Mouse (Mus musculus) liver, embryonic 11.5 days (tissue): ENCODE measurements around the gene Pirb. TPM values are rescaled to one million over a fixed set of nuclear protein-coding genes. Genes with fewer than 3 reads are reported as not detected.
"Not testable (repeated sequence)": the region's sequence is repeated elsewhere in the genome, so short reads cannot be mapped to it uniquely, and the experiment has no call there.

Experiments used
- ATAC-seq: fragments of 200-750 bp; cut with Nextera tagmentation; replicated peaks from 2 replicates; pipeline ENCODE4 v1.8.0; 2017; ENCODE audit warnings: moderate number of reproducible peaks, mild to moderate bottlenecking, moderate TSS enrichment, moderate library complexity; ENCODE audit not compliant: low FRiP score
- DNase-seq: peaks from one replicate; pipeline ENCODE4 v3.0.0-alpha.2; 2017; ENCODE audit warnings: low spot score
- H3K27ac ChIP-seq: fragments of 300-500 bp; sonication (generic); 2 replicates; pipeline ENCODE4 v1.5.1; 2014; ENCODE audit warnings: mild to moderate bottlenecking, low read depth, low read length, control low read depth
- H3K27me3 ChIP-seq: fragments of 300-500 bp; sonication (generic); replicated peaks from 2 replicates; pipeline ENCODE4 v1.6.1; 2014; ENCODE audit warnings: low read length, mixed read lengths; ENCODE audit not compliant: control insufficient read depth, insufficient read depth
- H3K36me3 ChIP-seq: fragments of 300-500 bp; sonication (generic); 2 replicates; pipeline ENCODE4 v1.6.1; 2014; ENCODE audit warnings: mild to moderate bottlenecking, low read length, moderate library complexity, mixed read lengths; ENCODE audit not compliant: control insufficient read depth, insufficient read depth
- H3K4me1 ChIP-seq: fragments of 300-500 bp; sonication (generic); replicated peaks from 2 replicates; pipeline ENCODE4 v1.6.1; 2014; ENCODE audit warnings: low read length, mixed read lengths; ENCODE audit not compliant: control insufficient read depth, insufficient read depth
- H3K4me2 ChIP-seq: fragments of 300-500 bp; sonication (generic); 2 replicates; pipeline ENCODE4 v1.6.1; 2014; ENCODE audit warnings: mild to moderate bottlenecking, control low read depth, moderate library complexity
- H3K4me3 ChIP-seq: fragments of 300-500 bp; sonication (generic); 2 replicates; pipeline ENCODE4 v1.5.1; 2014; ENCODE audit warnings: low read depth, low read length, control low read depth
- H3K9ac ChIP-seq: fragments of 300-500 bp; sonication (generic); 2 replicates; pipeline ENCODE4 v1.6.1; 2014; ENCODE audit warnings: low read depth, low read length, control low read depth
- H3K9me3 ChIP-seq: fragments of 300-500 bp; sonication (generic); 2 replicates; pipeline ENCODE4 v1.6.1; 2016; ENCODE audit warnings: low read length, inconsistent platforms, mixed read lengths; ENCODE audit not compliant: control insufficient read depth
- whole genome bisulfite sequencing: fragments of 180-500 bp; shearing (Covaris S2); extraction: QIAGEN DNeasy Blood & Tissue Kit; methylation state at CpG from one replicate; pipeline ENCODE4 v1.1.7; 2014; 5-methylcytosine and 5-hydroxymethylcytosine counted together
- polyA plus RNA-seq: library from polyadenylated mRNA; unstranded; fragments of >200 nt; fragmentation: Nextera tagmentation; extraction: Ambion mirVana; gene quantifications from 2 replicates; pipeline ENCODE4 v1.2.1, GENCODE M21; 2014

Gene Pirb
- polyA plus RNA-seq, 1 experiment from 2014 or later = 1.0 TPM

DNA sequence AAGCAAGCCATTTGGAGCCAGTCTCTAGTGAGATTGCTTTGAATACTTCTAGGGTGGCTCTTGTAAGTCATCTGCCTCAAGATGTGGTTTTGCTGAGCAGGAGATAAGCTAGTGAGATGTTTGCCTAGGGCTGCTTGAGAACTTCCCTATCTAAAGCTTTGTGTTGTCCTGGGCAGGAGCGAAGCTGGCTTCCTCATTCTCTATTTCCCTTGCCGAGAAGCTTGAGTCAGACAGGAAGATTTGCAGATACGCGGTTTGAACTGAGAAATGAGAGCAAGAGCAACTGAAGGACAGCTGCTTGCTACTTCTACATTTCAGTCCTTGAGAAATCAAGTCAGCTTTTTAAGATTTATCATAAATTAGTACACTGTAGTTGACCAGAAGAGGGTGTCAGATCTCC lies 13.2 kb downstream of the Pirb start:
- Histone ChIP-seq H3K27me3 (no peaks in the 10 kb centered on the region), H3K36me3 (peaks cover 23% of the 10 kb centered on the region), H3K9ac (peak overlapping the region; percentile 98; the same call in 1 of the 2 replicates), H3K4me2 (peak overlapping the region; percentile 94), H3K4me3 (peak overlapping the region; percentile 95), H3K9me3 (no peaks in the 10 kb centered on the region), H3K4me1 (peaks cover 7% of the 10 kb centered on the region; the same call in 1 of the 2 replicates), H3K27ac (peak overlapping the region; percentile 95)
- peak; percentile 3; the same call in 1 of the 2 replicates for ATAC-seq
- 28% methylated on average over 4 of the region's 4 CpGs for WGBS
- DNase-seq = no peak

DNA sequence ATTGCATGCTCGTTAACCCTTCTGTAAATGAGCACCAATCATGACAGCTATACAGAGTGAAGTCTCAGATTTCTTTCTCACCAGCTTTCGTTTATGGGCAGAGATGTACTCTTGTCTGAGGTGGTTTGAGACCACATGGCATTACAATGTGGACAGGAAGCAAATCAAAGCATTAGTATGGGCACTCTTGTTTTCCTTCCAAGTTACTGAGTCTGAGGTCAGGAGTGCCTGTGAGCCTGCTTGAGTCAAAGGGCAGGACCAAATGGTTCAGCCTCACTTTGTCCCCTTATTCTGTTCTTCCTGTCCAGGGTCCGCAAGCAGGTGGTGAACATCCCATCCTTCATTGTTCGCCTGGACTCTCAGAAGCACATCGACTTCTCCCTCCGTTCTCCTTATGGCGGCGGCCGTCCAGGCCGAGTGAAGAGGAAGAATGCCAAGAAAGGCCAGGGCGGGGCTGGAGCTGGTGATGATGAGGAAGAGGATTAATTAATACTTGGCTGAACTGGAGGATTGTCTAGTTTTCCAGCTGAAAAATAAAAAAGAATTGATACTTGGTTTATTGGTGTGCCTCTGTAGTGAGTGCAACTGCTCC lies 13.8 kb downstream of the Pirb start:
- H3K27ac ChIP-seq = peak overlapping the region; percentile 95
- 47% methylated on average over 11 of the region's 11 CpGs for WGBS
- no peak for ATAC-seq

DNA sequence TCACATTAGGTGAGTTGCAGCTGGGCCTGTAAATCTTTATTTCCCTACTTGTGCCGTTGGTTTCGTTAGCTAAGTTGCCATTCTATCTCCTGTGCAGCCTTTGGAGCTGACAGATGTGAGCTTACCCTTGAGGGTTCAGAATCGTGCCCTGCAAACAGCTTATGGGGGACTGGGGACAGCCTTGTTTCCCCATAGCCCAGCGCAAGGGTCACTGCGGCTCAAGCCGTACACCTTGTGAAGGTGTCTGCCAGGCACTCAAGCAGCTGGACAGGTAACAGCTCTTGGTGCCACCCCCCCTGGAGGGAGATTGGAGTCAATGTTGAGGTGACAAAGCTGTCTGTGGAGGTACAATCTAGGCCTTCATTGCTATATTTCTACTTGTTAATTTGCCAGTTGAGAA lies 14.3 kb downstream of the Pirb start:
- peak overlapping the region; percentile 98 for H3K9ac ChIP-seq
- DNase-seq = no peak
- H3K27ac ChIP-seq = peak overlapping the region; percentile 95
- peak overlapping the region; percentile 95 for H3K4me3 ChIP-seq
- H3K36me3 ChIP-seq = peaks cover 23% of the 10 kb centered on the region
- H3K4me2 ChIP-seq = peak overlapping the region; percentile 94
- no peaks in the 10 kb centered on the region for H3K27me3 ChIP-seq
- peaks cover 7% of the 10 kb centered on the region; the same call in 1 of the 2 replicates for H3K4me1 ChIP-seq
- H3K9me3 ChIP-seq = no peaks in the 10 kb centered on the region
- no peak for ATAC-seq
- WGBS = 32% methylated on average over 6 of the region's 6 CpGs

More for the DNA sequence above, 13.8 kb downstream of the Pirb start:
- Histone ChIP-seq H3K9me3 (no peaks in the 10 kb centered on the region), H3K4me1 (peaks cover 7% of the 10 kb centered on the region; the same call in 1 of the 2 replicates), H3K27me3 (no peaks in the 10 kb centered on the region), H3K4me3 (peak overlapping the region; percentile 95), H3K9ac (peak overlapping the region; percentile 98), H3K36me3 (peaks cover 23% of the 10 kb centered on the region), H3K4me2 (peak overlapping the region; percentile 94)
- DNase-seq = no peak

DNA sequence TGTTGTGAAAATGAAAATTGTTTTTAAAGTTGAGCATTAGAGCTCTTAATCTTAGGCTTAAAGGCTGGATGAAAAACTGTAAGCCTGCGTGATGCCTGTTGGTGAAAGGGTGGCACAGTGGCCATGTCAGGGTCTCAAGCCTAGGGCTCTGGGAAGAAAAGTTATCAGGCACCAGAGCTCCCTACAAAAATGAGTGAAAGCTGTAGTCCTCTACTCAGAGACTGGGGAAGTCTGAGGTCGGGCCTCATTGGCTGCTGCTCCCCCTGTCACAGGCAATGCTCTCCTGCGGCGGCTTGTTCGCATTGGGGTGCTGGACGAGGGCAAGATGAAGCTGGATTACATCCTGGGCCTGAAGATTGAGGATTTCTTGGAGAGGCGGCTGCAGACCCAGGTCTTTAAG lies 14.7 kb downstream of the Pirb start:
- Histone ChIP-seq H3K36me3 (peaks cover 23% of the 10 kb centered on the region), H3K9ac (peak overlapping the region; percentile 98), H3K27ac (peak overlapping the region; percentile 95), H3K4me3 (peak overlapping the region; percentile 95), H3K4me2 (peak overlapping the region; percentile 94)
- not testable (repeated sequence) for H3K4me1 ChIP-seq, H3K27me3 ChIP-seq, ATAC-seq, H3K9me3 ChIP-seq, DNase-seq
- WGBS = 3% methylated on average over 6 of the region's 7 CpGs

DNA sequence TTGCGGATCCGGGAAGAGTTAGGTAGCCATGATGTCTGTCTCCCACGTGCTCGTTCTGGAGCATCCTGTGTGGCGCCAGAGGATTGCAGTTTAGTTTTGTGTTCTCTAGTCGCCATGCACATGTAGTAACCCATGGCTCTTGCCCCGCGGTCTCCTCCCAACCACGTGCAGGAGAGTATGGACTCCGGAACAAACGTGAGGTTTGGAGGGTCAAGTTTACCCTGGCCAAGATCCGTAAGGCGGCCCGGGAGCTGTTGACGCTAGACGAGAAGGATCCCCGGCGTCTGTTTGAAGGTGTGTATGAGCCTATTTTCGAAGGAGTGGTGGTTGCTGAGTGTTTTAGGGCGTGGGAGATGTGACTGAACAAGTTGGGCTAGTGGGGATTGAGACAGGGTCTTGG lies 15.7 kb downstream of the Pirb start:
- peaks cover 23% of the 10 kb centered on the region for H3K36me3 ChIP-seq

DNA sequence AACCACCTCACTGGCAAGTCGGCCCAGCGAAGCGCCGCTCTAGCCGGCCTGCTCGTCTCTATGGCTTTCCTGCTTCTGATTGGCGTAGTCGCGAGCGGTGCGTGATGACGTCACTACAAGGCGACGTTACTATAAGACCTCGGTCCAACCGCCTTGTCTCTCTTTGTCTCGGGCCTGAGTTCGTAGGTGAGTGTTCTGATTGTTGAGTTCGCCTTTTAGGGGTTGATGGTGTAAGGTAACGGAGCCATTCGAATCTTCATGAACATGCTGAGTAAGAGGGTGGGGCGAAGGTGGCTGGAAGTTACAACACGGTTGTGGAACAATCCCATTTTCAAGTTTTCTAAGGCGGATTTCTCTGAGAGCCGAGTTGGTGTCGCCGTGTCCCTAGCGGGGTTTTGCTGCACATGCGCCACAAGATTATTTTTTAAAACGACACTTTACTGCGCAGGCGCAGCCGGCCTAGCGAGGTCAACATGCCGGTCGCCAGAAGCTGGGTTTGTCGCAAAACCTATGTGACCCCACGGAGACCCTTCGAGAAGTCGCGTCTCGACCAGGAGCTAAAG lies 16.2 kb downstream of the Pirb start, which contains the start of gene Rps9:
TSS of gene Rps9 (plus strand) at position 115 of the 563 bp plus-strand sequence.
- H3K36me3 ChIP-seq = peaks cover 23% of the 10 kb centered on the region
- H3K9ac ChIP-seq = peak within 1 kb of the TSS; percentile 98
- no peaks in the 10 kb centered on the region for H3K27me3 ChIP-seq
- peak; percentile 84 for ATAC-seq
- peak within 1 kb of the TSS; percentile 94 for H3K4me2 ChIP-seq
- peak within 1 kb of the TSS; percentile 95 for H3K4me3 ChIP-seq
- DNase-seq = peak; percentile 90
- 2% methylated on average over 42 of the region's 42 CpGs for WGBS
- H3K9me3 ChIP-seq = no peaks in the 10 kb centered on the region
- H3K27ac ChIP-seq = peak within 1 kb of the TSS; percentile 95
- peaks cover 7% of the 10 kb centered on the region; the same call in 1 of the 2 replicates for H3K4me1 ChIP-seq

More for the DNA sequence above, 15.7 kb downstream of the Pirb start:
- peak overlapping the region; percentile 98 for H3K9ac ChIP-seq
- peaks cover 7% of the 10 kb centered on the region; the same call in 1 of the 2 replicates for H3K4me1 ChIP-seq
- WGBS = under 1% methylated on average over 20 of the region's 20 CpGs
- H3K9me3 ChIP-seq = no peaks in the 10 kb centered on the region
- peak overlapping the region; percentile 95 for H3K4me3 ChIP-seq
- DNase-seq (no peak), ATAC-seq (no peak)
- H3K27me3 ChIP-seq = no peaks in the 10 kb centered on the region
- peak overlapping the region; percentile 94 for H3K4me2 ChIP-seq
- H3K27ac ChIP-seq = peak overlapping the region; percentile 95

DNA sequence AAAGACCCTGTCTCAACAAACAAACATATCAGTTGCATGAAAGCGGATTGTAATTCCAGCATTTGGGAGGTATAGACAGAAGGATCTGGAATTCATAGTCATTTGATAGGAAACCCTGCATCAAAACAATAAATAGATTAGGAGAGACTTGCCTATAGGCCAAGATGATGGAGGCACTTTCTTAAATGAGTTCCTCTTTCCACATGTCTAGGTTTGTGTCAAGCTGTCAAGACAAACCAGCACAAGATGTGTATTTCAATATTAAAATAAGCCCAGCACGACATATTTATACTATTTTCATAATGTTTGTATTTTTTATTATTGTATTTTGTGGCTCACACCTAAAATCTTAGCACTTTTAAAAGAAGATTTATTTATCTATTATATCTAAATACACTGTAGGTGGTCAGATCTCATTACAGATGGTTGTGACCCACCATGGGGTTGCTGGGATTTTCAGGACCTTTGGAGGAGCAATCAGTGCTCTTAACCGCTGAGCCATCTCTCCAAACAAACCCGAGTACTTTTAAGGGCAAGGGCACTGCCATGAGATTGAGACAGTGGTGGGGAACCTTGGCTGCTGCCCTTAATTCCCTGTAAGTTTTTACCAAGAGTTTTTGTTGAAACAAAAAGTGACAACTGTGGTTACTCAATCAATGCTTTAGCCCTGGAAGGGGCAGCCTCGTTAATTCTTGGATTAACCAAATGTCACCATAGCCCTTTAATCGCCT lies 16.9 kb downstream of the Pirb start:
- Histone ChIP-seq H3K4me3 (peak overlapping the region; percentile 95), H3K27ac (peak overlapping the region; percentile 95), H3K4me1 (peaks cover 7% of the 10 kb centered on the region; the same call in 1 of the 2 replicates), H3K27me3 (no peaks in the 10 kb centered on the region), H3K9me3 (no peaks in the 10 kb centered on the region), H3K9ac (peak overlapping the region; percentile 98), H3K4me2 (peak overlapping the region; percentile 94), H3K36me3 (peaks cover 23% of the 10 kb centered on the region)
- 18% methylated on average over 6 of the region's 6 CpGs for WGBS
- no peak for DNase-seq
- ATAC-seq = peak; percentile 47

DNA sequence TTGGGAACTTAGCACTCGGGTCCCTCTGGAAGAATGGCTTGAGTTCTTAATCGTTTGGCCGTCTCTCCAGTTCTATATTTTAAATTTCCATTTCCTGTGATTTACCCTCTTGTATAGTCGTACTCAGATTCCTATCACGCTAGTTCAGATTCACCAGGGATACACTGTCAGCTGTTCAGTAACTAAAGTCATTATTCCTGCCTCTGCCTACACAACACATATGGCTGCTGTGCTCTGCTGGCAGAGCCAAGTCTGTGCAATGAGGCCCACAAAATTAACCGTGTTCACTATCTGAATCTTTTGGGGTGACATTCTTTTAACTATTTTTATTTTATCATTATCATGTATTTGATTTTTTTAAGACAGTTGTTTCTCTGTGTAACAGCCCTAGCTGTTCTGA lies 21.7 kb downstream of the Pirb start:
- Histone ChIP-seq H3K27ac (no peak overlapping the region), H3K36me3 (peaks cover 3% of the 10 kb centered on the region; the same call in 1 of the 2 replicates), H3K4me2 (no peak overlapping the region), H3K4me3 (no peak overlapping the region), H3K9me3 (no peaks in the 10 kb centered on the region), H3K9ac (no peak overlapping the region), H3K27me3 (no peaks in the 10 kb centered on the region), H3K4me1 (0 out of 2 replicates have a peak, but pooled peaks cover 3% of the 10 kb centered on the region)
- 89% methylated on average over 6 of the region's 6 CpGs for WGBS
- DNase-seq = no peak
- no peak for ATAC-seq
